Mouse (Mus musculus): ENCODE measurements around the gene Eri2. TPM values are rescaled to one million over a fixed set of nuclear protein-coding genes. Genes with fewer than 3 reads are reported as not detected.
A peak's percentile ranks its signal among the peaks of the same experiment; 100 is the strongest.
"Not testable (repeated sequence)": the region's sequence is repeated elsewhere in the genome, so short reads cannot be mapped to it uniquely, and the experiment has no call there.

Gene Eri2
- polyA plus RNA-seq, 1 experiment from 2014 or later, result 36.5 TPM

DNA sequence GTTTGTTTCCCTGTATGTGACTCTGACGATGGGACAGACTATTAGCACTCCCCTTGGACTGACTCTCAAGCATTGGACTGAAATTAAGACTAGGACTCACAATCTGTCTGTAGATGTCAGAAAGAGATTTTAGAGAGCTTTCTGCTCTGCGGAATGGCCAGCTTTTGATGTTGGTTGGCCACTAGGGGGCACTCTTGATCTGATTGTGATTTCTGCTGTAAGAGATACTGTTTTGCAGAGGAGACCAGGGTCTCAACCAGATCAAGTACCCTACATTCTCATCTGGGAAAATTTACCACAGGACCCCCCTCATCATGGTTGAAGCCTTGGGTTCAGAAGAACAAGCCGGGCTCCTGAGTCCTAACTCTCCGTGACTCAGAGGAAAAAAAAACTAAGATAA lies 62.6 kb downstream of the Eri2 start:
- H3K27ac ChIP-seq; H3K4me3 ChIP-seq (replicated peaks); H3K36me3 ChIP-seq (replicated peaks); ATAC-seq (ENCODE audit: low FRiP score); H3K27me3 ChIP-seq; H3K4me1 ChIP-seq; H3K4me2 ChIP-seq; H3K9me3 ChIP-seq; H3K9ac ChIP-seq: not testable (repeated sequence)
- 88% methylated on average over 4 of the region's 4 CpGs for WGBS

DNA sequence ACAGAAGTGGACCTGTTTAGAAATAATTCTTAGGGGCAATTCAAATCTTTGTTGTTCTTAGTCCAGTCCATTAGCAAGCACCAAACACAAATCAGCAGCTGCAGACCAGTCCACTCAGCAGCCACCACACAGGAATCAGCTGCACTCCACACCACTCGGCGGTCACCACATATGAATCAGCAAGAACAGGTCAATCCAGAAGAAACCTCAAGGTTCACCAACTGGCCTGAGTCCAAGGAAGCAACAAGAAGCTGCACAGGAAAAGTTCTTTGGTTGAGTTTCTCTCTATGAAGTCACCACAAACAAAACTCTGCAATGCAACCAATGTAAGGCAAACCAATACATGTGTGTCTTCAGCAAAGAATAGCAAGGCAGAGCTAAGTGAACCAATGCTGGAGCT lies 66.2 kb downstream of the Eri2 start:
- Histone ChIP-seq H3K9me3 (no peaks in the 10 kb centered on the region), H3K4me3 (replicated peaks) (no peak overlapping the region), H3K9ac (no peak overlapping the region), H3K4me2 (no peak overlapping the region), H3K27ac (no peak overlapping the region), H3K27me3 (0 out of 2 replicates have a peak, but pooled peaks cover 8% of the 10 kb centered on the region), H3K36me3 (replicated peaks) (no peaks in the 10 kb centered on the region), H3K4me1 (no peaks in the 10 kb centered on the region)
- WGBS, result 83% methylated on average over 2 of the region's 2 CpGs
- no peak for ATAC-seq (ENCODE audit: low FRiP score)

DNA sequence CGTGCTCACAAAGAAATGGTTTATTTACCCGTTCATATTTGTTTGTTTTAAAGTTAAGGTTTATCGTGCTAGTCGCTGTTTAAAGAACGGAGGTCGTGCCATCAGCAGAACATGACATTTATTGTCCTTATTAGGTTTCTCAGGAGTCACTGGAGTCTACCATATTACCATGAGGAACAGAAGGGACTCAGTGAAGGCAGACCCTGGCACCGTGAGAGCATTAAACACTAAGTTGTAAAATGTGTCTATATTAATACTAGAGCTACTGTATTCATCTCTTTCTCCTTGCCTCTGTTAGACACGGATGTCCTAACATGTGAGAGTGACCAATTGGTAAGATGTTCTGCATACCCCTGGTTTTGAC lies 72.9 kb downstream of the Eri2 start:
- 14% methylated on average over 8 of the region's 8 CpGs for WGBS
- Histone ChIP-seq H3K9me3 (no peaks in the 10 kb centered on the region), H3K4me1 (peaks cover 20% of the 10 kb centered on the region)

DNA sequence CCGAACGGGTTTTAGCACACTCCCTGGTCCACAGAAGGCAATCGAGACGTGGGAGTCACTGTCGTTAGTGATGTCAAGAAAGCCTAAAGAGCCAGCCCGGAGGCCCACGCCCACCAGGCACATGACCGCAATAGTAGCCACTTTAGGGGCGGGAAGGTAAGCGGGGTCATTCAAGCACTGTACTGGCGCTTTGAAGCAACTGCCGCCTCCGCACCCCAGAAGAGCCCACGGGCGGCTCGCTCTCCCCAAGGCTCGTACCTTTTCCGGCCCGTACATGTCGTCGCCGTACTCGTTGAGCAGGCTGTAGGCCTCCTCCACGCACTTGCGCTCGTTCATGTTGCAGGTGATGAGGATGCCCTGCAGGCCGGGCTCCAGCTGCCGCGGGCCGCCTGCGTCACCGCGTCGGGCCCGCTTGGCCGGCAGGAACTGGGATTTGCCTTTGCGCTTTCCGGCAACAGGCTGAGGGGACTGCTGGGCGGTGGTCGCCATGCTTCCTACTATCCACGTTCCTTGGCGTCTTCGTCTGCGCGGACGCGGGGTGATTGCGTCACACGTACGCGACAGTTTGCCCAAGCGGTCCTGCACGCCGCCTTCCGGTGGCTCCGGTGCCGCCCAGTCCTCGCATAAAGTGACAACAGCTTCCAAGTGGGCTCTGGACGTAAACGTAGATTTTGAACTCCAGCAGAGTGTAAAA lies 73.5 kb downstream of the Eri2 start, which contains the start of gene Thumpd1:
Thumpd1 (minus strand) TSS at position 546 of the 694 bp plus-strand sequence.
- Histone ChIP-seq H3K9me3 (no peaks in the 10 kb centered on the region), H3K36me3 (replicated peaks) (peaks cover 35% of the 10 kb centered on the region), H3K4me1 (peaks cover 20% of the 10 kb centered on the region), H3K4me2 (peak within 1 kb of the TSS; percentile 80), H3K27me3 (0 out of 2 replicates have a peak, but pooled peaks cover 8% of the 10 kb centered on the region), H3K4me3 (replicated peaks) (peak within 1 kb of the TSS; percentile 94), H3K9ac (peak within 1 kb of the TSS; percentile 78), H3K27ac (peak within 1 kb of the TSS; percentile 61; the same call in 1 of the 2 replicates)
- WGBS, result under 1% methylated on average over 60 of the region's 60 CpGs
- peak; percentile 97 for ATAC-seq (ENCODE audit: low FRiP score)

More for the DNA sequence above, 72.9 kb downstream of the Eri2 start:
- H3K9ac ChIP-seq, result peak overlapping the region; percentile 78; the same call in 1 of the 2 replicates
- H3K27me3 ChIP-seq, result 0 out of 2 replicates have a peak, but pooled peaks cover 8% of the 10 kb centered on the region
- 0 out of 2 replicates have a peak overlapping the region, but pooled peaks have one; percentile 61 for H3K27ac ChIP-seq
- H3K36me3 ChIP-seq (replicated peaks), result peaks cover 30% of the 10 kb centered on the region
- peak; percentile 57; the same call in 1 of the 2 replicates for ATAC-seq (ENCODE audit: low FRiP score)
- H3K4me3 ChIP-seq (replicated peaks), result peak overlapping the region; percentile 94
- H3K4me2 ChIP-seq, result peak overlapping the region; percentile 80

Other genes starting within 250 kb of the Eri2 start
- gene Acsm2, start 239.7 kb downstream of the Eri2 start, polyA plus RNA-seq (2016; fragmentation: Nextera tagmentation; extraction: Ambion mirVana), result not detected in 2 replicates
- not detected in 2 replicates for gene Acsm1, start 187.0 kb downstream of the Eri2 start, polyA plus RNA-seq (2016; fragmentation: Nextera tagmentation; extraction: Ambion mirVana)
- 5.5 and 10.6 TPM in 2 replicates for gene Acsm4, start 104.0 kb downstream of the Eri2 start, polyA plus RNA-seq (2016; fragmentation: Nextera tagmentation; extraction: Ambion mirVana)
- gene Thumpd1, start 73.3 kb downstream of the Eri2 start, polyA plus RNA-seq (2016; fragmentation: Nextera tagmentation; extraction: Ambion mirVana), result 89.6 and 94.4 TPM in 2 replicates
- 0.15 and 0.22 TPM in 2 replicates for gene Acsm3, start 33.1 kb downstream of the Eri2 start, polyA plus RNA-seq (2016; fragmentation: Nextera tagmentation; extraction: Ambion mirVana)
- 21.9 and 30.7 TPM in 2 replicates for gene Rexo5, start 52 bp downstream of the Eri2 start, polyA plus RNA-seq (2016; fragmentation: Nextera tagmentation; extraction: Ambion mirVana)
- gene Lyrm1, start 101.8 kb upstream of the Eri2 start, polyA plus RNA-seq (2016; fragmentation: Nextera tagmentation; extraction: Ambion mirVana), result 11.2 and 12.6 TPM in 2 replicates
- 16.2 and 16.8 TPM in 2 replicates for gene Dcun1d3, start 102.2 kb upstream of the Eri2 start, polyA plus RNA-seq (2016; fragmentation: Nextera tagmentation; extraction: Ambion mirVana)

Measured in forebrain, embryonic 12.5 days (tissue).